ENCODE assay signal across 8 mouse cellular contexts in genomic region chr13:81369564-81369963, GRCm38 (mm10).
DNase-seq lines count a peak whose midpoint lies in the region; ATAC-seq and TF ChIP-seq lines count a peak whose summit lies in the region.

No protein-coding gene starts in this region.

- no peak overlapping the region for H3K4me2 ChIP-seq in forebrain, embryonic 11.5 days (ENCODE audit: low read depth, low read length, severe bottlenecking)
- H3K4me2 ChIP-seq in lung, embryonic 14.5 days: no peak overlapping the region
- no peak overlapping the region for H3K4me2 ChIP-seq in intestine, postnatal 0 days (replicated peaks; ENCODE audit: low read depth)

- ATAC-seq in forebrain, embryonic 11.5 days (replicated peaks; ENCODE audit: low FRiP score): 0 out of 2 replicates have a peak, but pooled peaks have one; percentile 36
- ATAC-seq in lung, embryonic 14.5 days (ENCODE audit: insufficient read depth): no peak
- ATAC-seq in Patski: no peak
- peak; percentile 31; the same call in 1 of the 2 replicates for ATAC-seq in intestine, postnatal 0 days

- DNase-seq in forebrain, embryonic 11.5 days (ENCODE audit: low spot score): no peak
- no peak for DNase-seq in forebrain, embryonic 10.5 days (ENCODE audit: extremely low spot score, low spot score)
- peak; percentile 64 for DNase-seq in lung, embryonic 14.5 days
- no peak for DNase-seq in lung, postnatal 14 days
- no peak for DNase-seq in Patski (ENCODE audit: low read depth, low spot score)
- DNase-seq in heart, postnatal 36 days: no peak
- no peak for DNase-seq in cerebellum, adult 18-20 months

- no peaks in the 10 kb centered on the region for H3K9me3 ChIP-seq in forebrain, embryonic 11.5 days (ENCODE audit: control insufficient read depth, low read length)
- no peaks in the 10 kb centered on the region for H3K9me3 ChIP-seq in forebrain, embryonic 10.5 days
- no peaks in the 10 kb centered on the region for H3K9me3 ChIP-seq in lung, embryonic 14.5 days (ENCODE audit: low read depth, low read length)
- H3K9me3 ChIP-seq in intestine, postnatal 0 days (ENCODE audit: control insufficient read depth): no peaks in the 10 kb centered on the region

- POLR2A ChIA-PET in Patski (lab: Charles Lee): no interaction called here

- H3K27me3 ChIP-seq in forebrain, embryonic 11.5 days (ENCODE audit: control insufficient read depth, insufficient read depth, low read length): no peaks in the 10 kb centered on the region
- H3K27me3 ChIP-seq in forebrain, embryonic 10.5 days (ENCODE audit: poor library complexity, severe bottlenecking): no peaks in the 10 kb centered on the region
- no peaks in the 10 kb centered on the region for H3K27me3 ChIP-seq in lung, embryonic 14.5 days (ENCODE audit: insufficient read depth, low read length)
- peaks cover 7% of the 10 kb centered on the region for H3K27me3 ChIP-seq in Patski
- H3K27me3 ChIP-seq in intestine, postnatal 0 days (replicated peaks; ENCODE audit: control insufficient read depth, insufficient read depth, low read length): no peaks in the 10 kb centered on the region

- intact Hi-C loops in heart, postnatal 36 days (cut with DNase I): loop anchor here (1.0 to 5.0 kb wide), 5 partner anchors 15 to 507 kb away; no protein-coding TSS in a partner anchor

- no peaks in the 10 kb centered on the region for H3K4me1 ChIP-seq in forebrain, embryonic 11.5 days (replicated peaks; ENCODE audit: control insufficient read depth, insufficient read depth, low read length)
- H3K4me1 ChIP-seq in forebrain, embryonic 10.5 days: no peaks in the 10 kb centered on the region
- H3K4me1 ChIP-seq in lung, embryonic 14.5 days (ENCODE audit: insufficient read depth): no peaks in the 10 kb centered on the region
- no peaks in the 10 kb centered on the region; the same call in 1 of the 2 replicates for H3K4me1 ChIP-seq in intestine, postnatal 0 days (replicated peaks; ENCODE audit: control insufficient read depth, insufficient read depth, low read length)

- no peaks in the 10 kb centered on the region for H3K36me3 ChIP-seq in forebrain, embryonic 11.5 days (ENCODE audit: control insufficient read depth, insufficient read depth, low read length)
- peaks cover 12% of the 10 kb centered on the region for H3K36me3 ChIP-seq in forebrain, embryonic 10.5 days (replicated peaks)
- no peaks in the 10 kb centered on the region for H3K36me3 ChIP-seq in lung, embryonic 14.5 days (ENCODE audit: insufficient read depth)
- no peaks in the 10 kb centered on the region for H3K36me3 ChIP-seq in intestine, postnatal 0 days (ENCODE audit: control insufficient read depth, insufficient read depth)

- in situ Hi-C loops in Patski (cut with MboI; ENCODE audit: low pct_unique_long_range_greater_than_20kb): loop anchor here (5.0 kb wide), 2 partner anchors 212 to 487 kb away; partner anchors contain the start of gene Arrdc3

- no peak overlapping the region for H3K27ac ChIP-seq in forebrain, embryonic 11.5 days (ENCODE audit: low read depth, low read length)
- no peak overlapping the region for H3K27ac ChIP-seq in forebrain, embryonic 10.5 days
- H3K27ac ChIP-seq in lung, embryonic 14.5 days (ENCODE audit: low read depth): no peak overlapping the region
- no peak overlapping the region for H3K27ac ChIP-seq in intestine, postnatal 0 days (ENCODE audit: low read depth, low read length)

- H3K4me3 ChIP-seq in forebrain, embryonic 11.5 days (ENCODE audit: low read depth, low read length): no peak overlapping the region
- no peak overlapping the region for H3K4me3 ChIP-seq in forebrain, embryonic 10.5 days
- no peak overlapping the region for H3K4me3 ChIP-seq in lung, embryonic 14.5 days (ENCODE audit: low read depth, low read length)
- no peak overlapping the region for H3K4me3 ChIP-seq in intestine, postnatal 0 days (ENCODE audit: low read depth, low read length)

- 90% methylated on average over 2 of the region's 2 CpGs for WGBS in forebrain, embryonic 11.5 days
- 90% methylated on average over 2 of the region's 2 CpGs for WGBS in forebrain, embryonic 10.5 days
- WGBS in lung, embryonic 14.5 days: 75% methylated on average over 2 of the region's 2 CpGs
- WGBS in intestine, postnatal 0 days: 71% methylated on average over 2 of the region's 2 CpGs

- CTCF ChIA-PET in Patski (lab: Charles Lee): interaction anchor here (1.1 to 3.4 kb wide), 6 partner anchors 9 to 513 kb away, joined by 3 to 14 read pairs (median 4); no protein-coding TSS in a partner anchor

- no peak overlapping the region for H3K9ac ChIP-seq in forebrain, embryonic 11.5 days (ENCODE audit: low read length)
- no peak overlapping the region for H3K9ac ChIP-seq in lung, embryonic 14.5 days
- no peak overlapping the region for H3K9ac ChIP-seq in intestine, postnatal 0 days (ENCODE audit: low read depth, low read length)

- peak; percentile 68 for TF ChIP-seq CTCF in lung, embryonic 14.5 days (IDR thresholded peaks at IDR 0.05; ENCODE audit: low read depth)
- TF ChIP-seq CTCF in Patski (IDR thresholded peaks at IDR 0.05): peak; percentile 51
- TF ChIP-seq CTCF in intestine, postnatal 0 days (IDR thresholded peaks at IDR 0.05; ENCODE audit: low read depth): peak; percentile 81

Comparison
In these comparisons a context has a peak if more than half of its experiments do, and no peak if none do; other contexts are left out.
1. ATAC-seq: peak in forebrain, embryonic 11.5 days (single experiment) and intestine, postnatal 0 days (single experiment); none in lung, embryonic 14.5 days (single experiment) and Patski (single experiment).
2. Peak in every context shown above with its lines, with median percentiles within 50 percentile points of each other: CTCF ChIP-seq.